Mouse (Mus musculus) megakaryocyte-erythroid progenitor cell, adult 5-6 weeks (primary cell): ENCODE data around the gene Osbpl2. TPM values are rescaled to one million over a fixed set of nuclear protein-coding genes. Genes with fewer than 3 reads are reported as not detected.

ENCODE experiments used
- ATAC-seq: replicated peaks from 2 replicates; pipeline ENCODE4 v1.8.0; 2016; ENCODE audit warnings: mild to moderate bottlenecking, inconsistent platforms; ENCODE audit not compliant: severe bottlenecking, poor library complexity, low FRiP score, low TSS enrichment
- total RNA-seq, 2 experiments: library from RNA; stranded (forward) in 1 of 2; stranded (reverse) in 1 of 2; fragments of 200-1000, 215-1000 nt in 1 of 2; fragments of >200 nt in 1 of 2; fragmentation: Nextera tagmentation in 1 of 2; gene quantifications; 2 replicates each; pipeline ENCODE4 v1.2.3; 2014 to 2017

Osbpl2 gene
- total RNA-seq, 2 experiments from 2014 or later = 25.4 to 35.1 TPM

DNA sequence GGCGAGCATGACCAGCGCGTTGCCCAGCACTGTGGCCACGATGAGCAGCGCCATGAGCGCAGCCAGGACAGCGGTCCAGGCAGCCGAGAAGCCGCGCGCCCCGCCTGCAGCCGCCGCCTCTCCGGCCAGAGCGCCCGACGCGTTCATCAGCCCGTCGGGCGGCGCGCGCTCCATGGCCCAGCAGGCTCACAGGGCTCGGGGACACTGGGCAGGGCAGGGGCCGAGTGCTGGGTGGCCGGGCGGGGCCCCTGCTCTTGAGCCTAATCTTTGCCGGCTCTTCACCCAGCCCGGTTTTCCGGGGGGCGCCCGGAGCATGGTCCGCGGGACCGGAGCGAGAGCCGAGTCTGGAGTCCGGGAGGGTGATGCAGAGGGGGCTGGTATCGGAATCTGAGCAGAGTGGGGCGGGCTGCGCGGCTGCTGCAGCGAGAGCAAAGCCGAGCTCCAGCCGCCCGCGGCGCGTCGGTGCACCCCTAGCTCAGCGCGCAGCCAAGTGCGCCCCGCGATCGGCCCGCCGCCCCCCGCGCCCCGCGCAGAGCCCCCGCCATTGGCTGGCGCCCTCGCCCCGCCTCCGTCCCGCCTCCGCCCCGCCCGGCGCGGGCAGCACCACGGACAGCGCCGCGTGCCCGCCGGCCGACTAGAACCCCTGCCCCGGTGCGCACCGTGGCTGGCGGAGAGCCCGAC lies 15.0 kb upstream of the Osbpl2 start, which contains the start of gene Hrh3:
Hrh3 (minus strand) TSS at position 511 of the 681 bp plus-strand sequence.
- peak; percentile 66 for ATAC-seq

DNA sequence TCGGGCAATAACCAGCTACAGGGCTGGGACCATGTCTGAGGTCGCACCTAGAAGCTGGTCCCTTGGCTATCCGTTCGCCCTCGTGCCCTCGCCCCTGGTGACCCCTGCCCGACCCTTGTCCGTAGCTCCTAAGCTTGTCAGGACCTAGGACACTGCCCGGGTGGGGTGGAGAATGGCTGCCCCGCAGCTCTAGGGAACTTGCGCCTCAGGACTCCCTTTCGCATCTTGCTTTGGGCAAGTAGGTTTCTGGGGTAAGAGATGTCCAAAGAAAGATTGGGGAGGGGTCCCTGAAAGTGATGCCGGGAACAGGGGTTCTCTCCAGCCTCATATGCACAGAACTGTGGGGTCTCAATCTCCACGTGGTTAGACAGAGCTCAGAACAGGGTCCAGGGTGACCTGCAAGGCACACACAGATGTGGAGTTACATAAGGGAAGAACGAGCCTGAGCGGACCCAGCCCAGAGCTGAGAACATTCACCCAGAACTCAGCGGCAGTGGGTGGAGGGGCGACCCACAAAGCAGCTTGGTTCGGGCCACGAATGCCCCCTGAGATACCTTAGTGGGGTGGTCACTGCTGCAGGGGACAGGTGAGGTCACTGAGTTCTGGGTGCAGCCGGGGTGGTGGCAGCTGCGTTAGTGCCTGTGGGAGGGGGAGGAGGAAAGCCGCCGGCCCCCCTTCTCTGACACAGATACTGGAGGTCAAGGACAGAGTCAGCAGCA lies 14.3 kb upstream of the Osbpl2 start:
- ATAC-seq = no peak; the same call in 1 of the 2 replicates

- ATAC-seq = no peak
These were observed 13.5 kb upstream of the Osbpl2 start for GRCm38 (mm10) chr2:180105441-180106190.

DNA sequence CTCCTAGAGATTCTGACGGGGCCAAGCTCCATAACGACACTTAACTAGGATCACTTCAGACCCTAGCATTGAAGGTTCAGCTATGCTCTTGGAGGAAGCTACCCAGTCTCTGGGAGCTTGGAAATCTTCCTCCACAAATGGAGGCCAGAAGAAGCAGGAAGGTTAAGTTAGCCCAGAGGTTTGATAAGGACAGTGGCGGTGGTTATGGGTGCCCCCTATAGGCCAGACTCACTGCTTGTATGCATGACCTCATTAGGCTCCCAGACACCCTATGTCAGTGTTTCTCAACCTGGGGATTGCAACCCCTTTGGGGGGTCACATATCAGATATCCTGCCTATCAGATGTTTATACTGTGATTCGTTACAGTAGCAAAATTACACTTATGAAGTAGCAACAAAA lies 12.0 kb upstream of the Osbpl2 start:
- ATAC-seq = peak; percentile 61; the same call in 1 of the 2 replicates

- no peak for ATAC-seq
These were observed 10.8 kb upstream of the Osbpl2 start for GRCm38 (mm10) chr2:180108285-180108684.

- no peak for ATAC-seq
These were observed 4.9 kb upstream of the Osbpl2 start for GRCm38 (mm10) chr2:180113909-180114890.

- ATAC-seq = no peak
These were observed 3.8 kb upstream of the Osbpl2 start for GRCm38 (mm10) chr2:180115279-180115678.

- ATAC-seq = no peak
These were observed 3.0 kb upstream of the Osbpl2 start for GRCm38 (mm10) chr2:180116081-180116493.

- no peak for ATAC-seq
These were observed 2.2 kb upstream of the Osbpl2 start for GRCm38 (mm10) chr2:180116741-180117484.

DNA sequence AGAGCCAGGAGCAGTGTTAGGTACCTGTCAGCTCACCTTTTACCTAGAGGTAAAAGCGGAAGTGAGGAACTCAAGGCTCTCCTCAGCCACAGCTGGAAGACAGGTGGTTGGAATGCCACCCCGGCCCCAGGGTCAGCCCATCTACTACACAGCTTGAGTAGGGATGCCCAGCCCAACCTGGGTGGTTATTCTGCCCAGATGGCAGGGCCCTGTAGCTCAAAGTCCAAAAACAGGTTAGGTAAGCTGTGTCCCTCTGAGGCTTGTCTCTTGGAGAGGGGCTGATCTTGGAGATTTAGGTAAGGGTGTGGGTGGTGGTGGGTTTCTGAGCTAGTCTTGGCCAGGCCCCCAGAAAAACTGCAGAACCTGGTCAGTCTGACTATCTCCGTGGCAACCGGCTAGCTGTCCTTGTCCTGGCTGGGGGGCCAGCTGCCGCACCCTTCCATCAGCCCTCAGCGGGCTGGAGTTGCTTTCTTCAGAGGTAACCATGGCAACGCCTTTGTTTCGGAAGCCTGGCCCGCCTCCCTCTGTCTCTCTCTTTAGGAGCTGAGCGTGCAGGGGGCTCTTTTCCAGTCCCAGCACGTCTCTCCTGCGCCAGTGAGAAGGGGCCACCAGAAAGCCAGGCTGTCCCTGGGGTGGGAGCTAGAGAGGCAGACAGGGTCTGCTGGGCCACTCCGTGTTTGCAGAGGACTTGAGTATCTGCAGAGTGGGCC lies 1.5 kb upstream of the Osbpl2 start:
- no peak for ATAC-seq

- ATAC-seq = peak; percentile 8; the same call in 1 of the 2 replicates
These were observed 559 bp downstream of the Osbpl2 start for GRCm38 (mm10) chr2:180119439-180120291.

- no peak for ATAC-seq
These were observed 1.2 kb downstream of the Osbpl2 start for GRCm38 (mm10) chr2:180120292-180120761.

- no peak for ATAC-seq
These were observed 5.1 kb downstream of the Osbpl2 start for GRCm38 (mm10) chr2:180124192-180124591.

GRCm38 (mm10) chr2:180126195-180126594 lies 7.1 kb downstream of the Osbpl2 start:
- ATAC-seq = peak; percentile 30; the same call in 1 of the 2 replicates

DNA sequence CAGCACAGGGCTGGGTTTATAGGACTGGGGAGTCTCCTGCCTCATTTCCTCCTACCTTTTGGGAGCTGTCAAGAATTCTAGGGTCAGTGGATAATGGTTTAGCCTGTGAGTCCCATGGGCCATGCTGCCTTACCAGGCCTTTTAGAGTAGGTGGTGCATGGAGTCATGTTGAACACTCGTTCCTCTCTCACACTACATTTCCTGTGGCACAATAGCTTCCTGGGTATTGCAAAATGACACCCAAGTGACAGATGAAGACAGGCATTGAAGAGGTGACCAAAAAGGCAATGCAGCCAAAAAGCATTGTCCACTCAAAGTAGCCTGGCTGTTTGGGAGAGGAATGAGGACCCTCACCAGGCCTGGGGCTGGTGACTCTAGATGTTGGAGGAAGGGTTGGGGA lies 8.6 kb downstream of the Osbpl2 start:
- no peak for ATAC-seq

GRCm38 (mm10) chr2:180133231-180133630 lies 14.1 kb downstream of the Osbpl2 start:
- ATAC-seq = no peak

DNA sequence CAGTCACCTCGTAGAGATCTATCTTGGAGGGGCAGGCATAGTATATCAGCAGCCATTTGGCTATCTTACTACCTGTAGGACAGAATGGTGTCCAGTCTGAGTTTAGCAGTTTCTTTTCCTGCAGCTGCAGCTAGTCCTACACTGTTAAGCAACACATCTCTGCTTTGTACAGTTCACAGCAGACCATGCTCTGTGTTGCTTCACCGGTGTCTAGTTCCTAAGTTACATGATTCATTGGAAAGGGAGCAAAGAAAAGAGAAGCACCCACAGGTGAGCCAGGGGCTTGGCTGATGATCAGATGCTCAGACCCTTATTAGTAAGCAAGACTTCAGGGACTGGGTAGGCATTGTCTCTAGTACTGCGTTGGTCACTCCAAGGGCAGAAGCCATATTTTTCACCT lies 14.8 kb downstream of the Osbpl2 start:
- ATAC-seq = peak; percentile 39; the same call in 1 of the 2 replicates
